Mouse (Mus musculus) CH12.LX (cell line): ENCODE measurements around the gene Slc35f6. TPM values are rescaled to one million over a fixed set of nuclear protein-coding genes. Genes with fewer than 3 reads are reported as not detected.

Experiments used
- DNase-seq: peaks from one replicate; pipeline ENCODE4 v3.0.0-alpha.2; 2013; ENCODE audit errors: extremely low read depth
- H3K27ac ChIP-seq: 2 replicates; pipeline ENCODE4 v1.5.1; 2012; ENCODE audit warnings: low read depth, mild to moderate bottlenecking, control low read depth, moderate library complexity; ENCODE audit not compliant: insufficient read depth
- H3K27me3 ChIP-seq: replicated peaks from 2 replicates; pipeline ENCODE3; 2012; ENCODE audit warnings: inconsistent platforms
- H3K36me3 ChIP-seq, 2 experiments: replicated peaks in 1 of 2; 2 replicates each; pipeline versions ENCODE3 to v1.6.1; 2012; ENCODE audit warnings: inconsistent platforms in 1 of 2, low read length in 1 of 2, mild to moderate bottlenecking in 1 of 2, mixed read lengths in 1 of 2, moderate library complexity in 1 of 2; ENCODE audit not compliant: control insufficient read depth in 1 of 2, insufficient read depth in 1 of 2
- H3K4me1 ChIP-seq, 2 experiments: 2 replicates each; pipeline ENCODE4 v1.6.1; 2012; ENCODE audit warnings: inconsistent platforms in 1 of 2, moderate library complexity in 1 of 2; ENCODE audit not compliant: insufficient read depth in 2 of 2, control insufficient read depth in 1 of 2
- H3K4me2 ChIP-seq: 2 replicates; pipeline ENCODE4 v1.6.1; 2012; ENCODE audit warnings: low read depth, mild to moderate bottlenecking, control low read depth; ENCODE audit not compliant: poor library complexity, insufficient read depth, severe bottlenecking
- H3K4me3 ChIP-seq, 3 experiments: fragments of 150-350 bp in 1 of 3; sonication (generic) in 1 of 3; replicated peaks in 1 of 3; 2 replicates each; pipeline versions ENCODE3 to v1.5.1; 2011 to 2012; ENCODE audit warnings: low read depth in 2 of 3, low read length in 2 of 3, mild to moderate bottlenecking in 2 of 3, moderate library complexity in 2 of 3, control low read depth in 1 of 3, improper control_type of control experiment in 1 of 3, inconsistent platforms in 1 of 3, mixed read lengths in 1 of 3; ENCODE audit not compliant: poor library complexity in 1 of 3
- H3K79me2 ChIP-seq: replicated peaks from 2 replicates; pipeline ENCODE4 v1.6.1; 2012; ENCODE audit warnings: mild to moderate bottlenecking, moderate library complexity; ENCODE audit not compliant: control insufficient read depth, poor library complexity, insufficient read depth, severe bottlenecking; ENCODE audit errors: extremely low read depth
- H3K9ac ChIP-seq: 2 replicates; pipeline ENCODE4 v1.6.1; 2012; ENCODE audit warnings: low read depth, mild to moderate bottlenecking, control low read depth, moderate library complexity; ENCODE audit not compliant: insufficient read depth
- H3K9me3 ChIP-seq: replicated peaks from 2 replicates; pipeline ENCODE3; 2012; ENCODE audit warnings: low read length, inconsistent platforms, mixed read lengths
- CHD1 ChIP-seq: IDR thresholded peaks from 2 replicates; pipeline ENCODE4 v1.6.1; 2012; ENCODE audit warnings: low read depth, low read length, improper control_type of control experiment, inconsistent platforms
- CHD2 ChIP-seq: IDR thresholded peaks from 2 replicates; pipeline ENCODE4 v1.6.1; 2011; ENCODE audit warnings: low read length, improper control_type of control experiment
- CTCF ChIP-seq, 2 experiments: IDR thresholded peaks in 1 of 2; conservative IDR thresholded peaks in 1 of 2; 2 replicates each; pipeline ENCODE4 v1.5.1; 2011 to 2012; ENCODE audit warnings: low read depth in 2 of 2, low read length in 2 of 2, improper control_type of control experiment in 1 of 2, inconsistent platforms in 1 of 2, mild to moderate bottlenecking in 1 of 2, moderate library complexity in 1 of 2
- E2F4 ChIP-seq: IDR thresholded peaks from 2 replicates; pipeline ENCODE4 v1.6.1; 2011; ENCODE audit warnings: low read depth, low read length, improper control_type of control experiment; ENCODE audit not compliant: insufficient replicate concordance
- ELF1 ChIP-seq: IDR thresholded peaks from 2 replicates; pipeline ENCODE4 v1.6.1; 2014; ENCODE audit warnings: low read depth, mild to moderate bottlenecking, inconsistent platforms, low read length, improper control_type of control experiment
- EP300 ChIP-seq: IDR thresholded peaks from 2 replicates; pipeline ENCODE4 v1.6.1; 2011; ENCODE audit warnings: low read length, improper control_type of control experiment
- GABPA ChIP-seq: IDR thresholded peaks from 2 replicates; pipeline ENCODE4 v1.6.1; 2012; ENCODE audit warnings: low read depth, low read length, improper control_type of control experiment, inconsistent platforms; ENCODE audit not compliant: insufficient replicate concordance
- IRF4 ChIP-seq: IDR thresholded peaks from 2 replicates; pipeline ENCODE4 v1.6.1; 2014; ENCODE audit warnings: low read depth, mild to moderate bottlenecking, inconsistent platforms, low read length, improper control_type of control experiment
- JUN ChIP-seq: IDR thresholded peaks from 2 replicates; pipeline ENCODE4 v1.6.1; 2011; ENCODE audit warnings: low read depth, mild to moderate bottlenecking, low read length, improper control_type of control experiment, moderate library complexity; ENCODE audit not compliant: insufficient read depth
- JUND ChIP-seq: conservative IDR thresholded peaks from 2 replicates; pipeline ENCODE4 v1.6.1; 2011; ENCODE audit warnings: low read depth, low read length, improper control_type of control experiment
- KAT2A ChIP-seq: IDR thresholded peaks from 2 replicates; pipeline ENCODE4 v1.6.1; 2012; ENCODE audit warnings: low read length, improper control_type of control experiment, inconsistent platforms; ENCODE audit not compliant: insufficient replicate concordance
- MAFK ChIP-seq: IDR thresholded peaks from 2 replicates; pipeline ENCODE4 v1.6.1; 2011; ENCODE audit warnings: low read length, improper control_type of control experiment; ENCODE audit not compliant: insufficient replicate concordance
- MAZ ChIP-seq: IDR thresholded peaks from 2 replicates; pipeline ENCODE4 v1.6.1; 2012; ENCODE audit warnings: low read depth, mild to moderate bottlenecking, inconsistent platforms, low read length, improper control_type of control experiment, moderate library complexity
- MEF2A ChIP-seq: IDR thresholded peaks from 2 replicates; pipeline ENCODE4 v1.6.1; 2014; ENCODE audit warnings: low read depth, mild to moderate bottlenecking, inconsistent platforms, low read length, improper control_type of control experiment, borderline replicate concordance
- MYC ChIP-seq: IDR thresholded peaks from 2 replicates; pipeline ENCODE4 v1.6.1; 2011; ENCODE audit warnings: low read depth, mild to moderate bottlenecking, improper control_type of control experiment, low read length
- NRF1 ChIP-seq: IDR thresholded peaks from 2 replicates; pipeline ENCODE4 v1.6.1; 2014; ENCODE audit warnings: low read depth, mild to moderate bottlenecking, inconsistent platforms, low read length, improper control_type of control experiment, moderate library complexity
- PAX5 ChIP-seq: IDR thresholded peaks from 2 replicates; pipeline ENCODE4 v1.6.1; 2012; ENCODE audit warnings: low read length, inconsistent platforms, mixed read lengths
- RAD21 ChIP-seq: IDR thresholded peaks from 2 replicates; pipeline ENCODE4 v1.6.1; 2011; ENCODE audit warnings: low read depth, mild to moderate bottlenecking, low read length, improper control_type of control experiment, moderate library complexity
- RCOR1 ChIP-seq: conservative IDR thresholded peaks from 2 replicates; pipeline ENCODE4 v1.6.1; 2012; ENCODE audit warnings: low read depth, mild to moderate bottlenecking, inconsistent platforms, low read length, improper control_type of control experiment
- SIN3A ChIP-seq: IDR thresholded peaks from 2 replicates; pipeline ENCODE4 v1.6.1; 2012; ENCODE audit warnings: low read length, improper control_type of control experiment, inconsistent platforms
- SMC3 ChIP-seq: IDR thresholded peaks from 2 replicates; pipeline ENCODE4 v1.6.1; 2011; ENCODE audit warnings: low read depth, low read length, improper control_type of control experiment
- TCF12 ChIP-seq: IDR thresholded peaks from 2 replicates; pipeline ENCODE4 v1.6.1; 2014; ENCODE audit warnings: low read depth, mild to moderate bottlenecking, inconsistent platforms, low read length, improper control_type of control experiment
- UBTF ChIP-seq: IDR thresholded peaks from 2 replicates; pipeline ENCODE4 v1.6.1; 2012; ENCODE audit warnings: low read depth, mild to moderate bottlenecking, inconsistent platforms, low read length, improper control_type of control experiment, moderate library complexity
- USF1 ChIP-seq: IDR thresholded peaks from 2 replicates; pipeline ENCODE4 v1.6.1; 2014; ENCODE audit warnings: low read depth, mild to moderate bottlenecking, inconsistent platforms, low read length, improper control_type of control experiment
- USF2 ChIP-seq: conservative IDR thresholded peaks from 2 replicates; pipeline ENCODE4 v1.6.1; 2011; ENCODE audit warnings: low read depth, low read length, improper control_type of control experiment
- ZMIZ1 ChIP-seq: IDR thresholded peaks from 2 replicates; pipeline ENCODE4 v1.6.1; 2012; ENCODE audit warnings: low read depth, mild to moderate bottlenecking, inconsistent platforms, low read length, improper control_type of control experiment
- dilution Hi-C: fragments of 300-500 bp; cut with MboI; formaldehyde crosslinking; loops from 2 replicates; pipeline ENCODE4 v1.14.3; 2020; ENCODE audit warnings: low sequenced_read_pairs; ENCODE audit not compliant: extremely low pct_unique_long_range_greater_than_20kb, extremely low pct_ligation_motif_present
- in situ Hi-C: fragments of 300-500 bp; cut with MboI; formaldehyde crosslinking; loops from 3 replicates; pipeline ENCODE4 v1.14.3; 2019; ENCODE audit warnings: low sequenced_read_pairs, low pct_ligation_motif_present, low pct_unique_long_range_greater_than_20kb, mixed read lengths
- polyA plus RNA-seq: library from polyadenylated mRNA; unstranded; fragments of >175 nt; gene quantifications from 2 replicates; pipeline ENCODE4 v1.2.1, GENCODE M21; 2012; ENCODE audit warnings: low read depth; ENCODE audit not compliant: insufficient read length
- total RNA-seq, 2 experiments: library from RNA; depleted of rRNA; stranded (reverse); fragments of 300-350 nt in 1 of 2; fragments of >200 nt in 1 of 2; gene quantifications; 2 replicates each; pipeline ENCODE4 v1.2.3; 2012 to 2014

The Slc35f6 gene
- total and polyA plus RNA-seq, 3 experiments = 8.9 to 9.5 (median 9.0) TPM

DNA sequence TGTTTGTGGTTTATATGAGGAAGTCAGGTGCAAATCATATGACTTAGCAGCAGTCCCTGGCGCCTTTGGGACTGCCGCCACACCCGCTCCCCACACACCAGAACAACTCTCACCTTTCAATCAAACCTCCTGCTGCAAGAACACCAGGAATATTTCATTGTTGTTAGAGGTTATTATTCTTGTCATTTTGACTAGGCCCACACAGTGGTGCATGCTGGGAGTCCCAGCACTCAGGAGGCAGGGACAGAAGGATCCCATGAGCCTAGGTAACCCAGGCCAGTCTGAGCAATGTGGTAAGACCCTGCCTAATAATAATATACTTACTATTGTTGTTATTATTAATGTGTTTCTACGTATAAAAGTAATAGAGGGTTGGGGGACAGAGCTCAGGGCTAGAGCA, 35.2 kb upstream of the Slc35f6 start:
- H3K79me2 ChIP-seq = no peaks in the 10 kb centered on the region
- H3K27me3 ChIP-seq = no peaks in the 10 kb centered on the region
- TF ChIP-seq NRF1 (no peak), GABPA (no peak), ELF1 (no peak), USF2 (no peak), EP300 (no peak), TCF12 (no peak), PAX5 (no peak), JUN (no peak), KAT2A (no peak), CTCF (conservative IDR thresholded peaks at IDR 0.05 in 1 of 2, IDR thresholded peaks at IDR 0.05 in 1 of 2; ENCODE audit: low read depth in 2 of 2, low read length in 2 of 2) (no peak), CHD2 (no peak), SIN3A (no peak), SMC3 (no peak), RAD21 (no peak), MAFK (no peak), UBTF (no peak), JUND (no peak), USF1 (no peak), CHD1 (no peak)
- TF ChIP-seq, all 38 proteins: peak for 0
- no peaks in the 10 kb centered on the region for H3K36me3 ChIP-seq
- no peak overlapping the region for H3K27ac ChIP-seq
- DNase-seq = no peak
- peaks cover 19 to 69% of the 10 kb centered on the region in 2 experiments for H3K4me1 ChIP-seq
- no peaks in the 10 kb centered on the region for H3K9me3 ChIP-seq
- H3K4me2 ChIP-seq = no peak overlapping the region
- no peak overlapping the region for H3K4me3 ChIP-seq
- in situ Hi-C loops = no loop called here
- dilution Hi-C loops = no loop called here
- no peak overlapping the region for H3K9ac ChIP-seq

DNA sequence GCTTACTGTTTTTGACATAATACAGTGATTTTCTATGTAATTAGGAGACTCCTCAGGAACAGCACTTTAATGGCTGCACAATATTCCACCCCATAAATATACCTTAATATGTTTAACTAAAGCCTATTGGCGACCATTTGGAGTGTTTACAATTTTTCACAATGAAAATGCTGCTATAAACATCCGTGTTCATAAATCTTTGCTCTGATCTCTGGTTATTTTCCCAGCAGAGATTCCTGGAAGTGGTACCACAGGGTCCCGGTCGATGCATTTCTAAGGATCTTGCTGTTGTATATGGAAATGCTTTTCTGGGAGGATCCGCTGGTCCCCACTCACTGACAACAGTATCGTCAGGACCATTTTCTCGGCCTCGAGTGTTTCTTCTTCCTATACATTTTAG, 34.5 kb upstream of the Slc35f6 start:
- dilution Hi-C loops = no loop called here

More for the DNA sequence above, 34.5 kb upstream of the Slc35f6 start:
- Histone ChIP-seq H3K36me3 (no peaks in the 10 kb centered on the region), H3K4me3 (no peak overlapping the region), H3K9ac (no peak overlapping the region), H3K79me2 (no peaks in the 10 kb centered on the region), H3K4me2 (no peak overlapping the region), H3K4me1 (peaks cover 19 to 71% of the 10 kb centered on the region in 2 experiments), H3K9me3 (no peaks in the 10 kb centered on the region), H3K27me3 (no peaks in the 10 kb centered on the region), H3K27ac (no peak overlapping the region)
- in situ Hi-C loops = no loop called here
- no peak for DNase-seq
- TF ChIP-seq TCF12 (no peak), JUN (no peak), USF1 (no peak), MAZ (no peak), E2F4 (no peak), SMC3 (no peak), MYC (no peak), RCOR1 (no peak), IRF4 (no peak), UBTF (no peak), USF2 (no peak), EP300 (no peak), KAT2A (no peak), MEF2A (no peak), ZMIZ1 (no peak), JUND (no peak)
